Mouse (Mus musculus): Measurements from ENCODE around the gene Dmrt3.
A peak's percentile ranks its signal among the peaks of the same experiment; 100 is the strongest.

Gene Dmrt3

DNA sequence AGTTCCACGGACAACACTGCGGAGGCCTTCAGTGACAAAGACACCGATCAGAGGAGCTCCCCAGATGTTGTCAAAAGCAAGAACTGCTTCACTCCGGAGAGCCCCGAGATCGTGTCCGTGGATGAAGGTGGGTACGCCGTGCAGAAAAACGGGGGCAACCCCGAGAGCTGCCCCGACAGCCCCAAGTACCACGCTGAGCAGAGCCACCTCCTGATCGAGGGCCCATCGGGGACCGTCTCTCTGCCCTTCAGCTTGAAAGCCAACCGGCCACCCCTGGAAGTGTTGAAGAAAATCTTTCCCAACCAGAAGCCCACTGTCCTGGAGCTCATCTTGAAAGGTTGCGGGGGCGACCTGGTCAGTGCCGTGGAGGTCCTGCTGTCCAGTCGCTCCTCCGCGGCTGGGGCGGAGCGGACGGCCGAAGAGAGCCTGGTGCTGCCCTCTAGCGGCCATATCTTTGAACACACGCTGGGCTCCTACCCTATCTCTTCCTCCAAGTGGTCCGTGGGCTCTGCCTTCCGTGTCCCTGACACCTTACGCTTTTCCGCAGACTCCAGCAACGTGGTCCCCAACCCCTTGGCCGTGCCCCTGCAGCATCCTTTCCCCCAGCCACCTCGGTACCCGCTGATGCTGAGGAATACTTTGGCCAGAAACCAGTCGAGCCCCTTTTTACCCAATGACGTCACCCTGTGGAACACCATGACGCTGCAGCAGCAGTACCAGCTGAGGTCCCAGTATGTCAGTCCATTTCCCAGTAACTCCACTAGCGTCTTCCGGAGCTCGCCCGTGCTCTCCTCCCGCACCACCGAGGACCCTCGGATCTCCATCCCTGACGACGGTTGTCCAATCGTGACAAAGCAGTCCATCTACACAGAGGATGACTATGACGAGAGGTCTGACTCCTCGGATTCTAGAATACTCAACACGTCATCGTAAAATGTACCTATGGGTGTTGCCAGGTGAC is 12.5 kb downstream of the Dmrt3 start:
- peak; percentile 57 for DNase-seq (ENCODE audit: low read depth, low spot score)

DNA sequence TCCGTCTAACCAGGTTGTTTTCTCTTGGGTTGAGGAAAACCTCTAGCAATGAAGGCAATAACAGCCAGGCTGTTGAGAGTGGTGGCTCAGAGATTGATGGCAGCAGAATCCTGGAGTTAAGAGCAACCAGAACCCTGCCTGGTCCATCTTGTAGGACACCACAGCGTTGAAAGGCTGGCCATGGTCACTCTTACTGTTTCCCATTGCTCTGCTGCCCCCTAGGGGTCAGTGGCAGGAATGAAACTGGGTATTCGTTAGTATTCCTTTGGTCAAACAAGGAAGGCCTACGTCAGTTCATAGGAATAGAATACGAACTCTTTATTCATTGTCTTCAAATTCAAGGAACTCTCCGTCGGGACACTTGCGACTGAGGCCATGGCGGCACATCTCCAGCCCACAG is 18.4 kb downstream of the Dmrt3 start:
- DNase-seq (ENCODE audit: low read depth, low spot score), result peak; percentile 64

DNA sequence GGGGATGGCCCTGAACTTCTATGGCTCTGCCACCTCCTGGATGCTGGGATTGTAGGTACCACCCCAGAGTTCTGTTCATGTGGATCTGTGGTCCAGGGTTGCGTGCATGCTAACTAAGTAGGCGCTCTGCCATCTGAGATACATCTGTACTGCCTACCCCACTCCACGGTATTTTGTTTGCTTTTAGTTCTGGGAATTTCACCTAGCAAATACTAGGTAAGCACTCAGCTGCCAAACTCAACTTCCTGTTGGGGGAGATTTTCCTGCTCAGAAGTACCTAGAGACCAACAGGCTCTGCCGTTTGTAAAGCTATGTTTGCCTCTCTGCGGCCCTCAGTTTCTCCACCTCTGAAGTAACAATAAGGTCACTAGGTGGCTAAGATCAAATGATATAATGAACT is 25.0 kb downstream of the Dmrt3 start:
- DNase-seq (ENCODE audit: low read depth, low spot score), result no peak

DNA sequence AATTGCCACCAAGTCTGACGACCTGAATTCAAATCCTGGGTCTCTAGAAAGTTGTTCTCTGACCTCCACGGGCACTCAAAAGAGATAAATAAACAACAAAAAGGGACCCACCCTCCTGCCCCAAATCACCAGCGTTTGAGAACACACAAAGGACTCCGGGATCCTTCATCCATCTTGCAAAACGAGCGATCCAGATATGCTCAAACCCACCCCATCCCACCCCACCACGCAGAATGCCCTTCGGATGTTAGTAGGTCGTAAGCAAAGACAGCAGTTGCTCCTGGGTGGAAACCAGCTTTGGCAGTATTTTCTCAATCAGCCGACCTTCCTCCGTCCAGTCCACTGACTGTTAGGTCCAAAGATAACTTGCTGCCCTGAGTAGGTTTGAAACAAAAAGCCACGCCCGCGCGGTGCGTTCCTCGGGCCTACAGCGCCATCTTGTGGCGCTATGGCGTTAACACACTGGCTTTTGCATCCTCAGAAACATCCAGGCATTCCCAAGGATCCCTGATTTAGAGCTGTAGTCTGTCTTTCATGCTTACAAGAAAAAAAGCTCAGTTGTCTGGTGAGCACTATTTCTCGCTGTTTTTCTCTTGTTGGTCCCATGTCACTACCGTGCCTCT is 25.6 kb downstream of the Dmrt3 start:
- peak; percentile 82 for DNase-seq (ENCODE audit: low read depth, low spot score)

DNA sequence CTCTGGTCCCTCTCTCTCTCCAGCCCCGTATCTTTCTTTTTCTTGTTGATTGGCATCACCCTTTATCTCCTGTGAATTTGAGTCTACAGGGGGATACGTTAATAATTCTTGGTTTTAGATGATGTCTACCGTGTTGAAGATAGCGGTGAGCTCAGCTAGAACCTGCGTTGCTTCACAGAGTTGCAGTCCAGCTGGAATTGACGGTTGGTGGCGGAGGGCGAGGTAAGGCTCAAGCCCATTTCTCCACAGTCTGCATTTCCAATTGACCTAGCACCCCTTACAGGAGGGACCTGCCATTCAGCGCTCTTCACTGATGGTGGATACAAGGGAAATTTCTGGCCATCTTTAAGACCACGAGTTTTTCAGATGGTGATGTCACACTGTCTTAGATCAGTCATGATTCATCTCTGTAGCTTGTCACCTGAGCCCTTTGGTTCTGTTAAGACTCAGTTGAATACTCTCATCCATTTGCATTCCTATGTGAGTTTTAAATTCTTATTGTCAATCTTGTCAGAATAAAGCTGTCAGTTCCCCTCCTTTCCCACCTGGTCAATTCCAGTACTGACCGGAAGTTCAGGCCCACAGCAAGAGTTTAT is 28.8 kb downstream of the Dmrt3 start:
- DNase-seq (ENCODE audit: low read depth, low spot score), result no peak

DNA sequence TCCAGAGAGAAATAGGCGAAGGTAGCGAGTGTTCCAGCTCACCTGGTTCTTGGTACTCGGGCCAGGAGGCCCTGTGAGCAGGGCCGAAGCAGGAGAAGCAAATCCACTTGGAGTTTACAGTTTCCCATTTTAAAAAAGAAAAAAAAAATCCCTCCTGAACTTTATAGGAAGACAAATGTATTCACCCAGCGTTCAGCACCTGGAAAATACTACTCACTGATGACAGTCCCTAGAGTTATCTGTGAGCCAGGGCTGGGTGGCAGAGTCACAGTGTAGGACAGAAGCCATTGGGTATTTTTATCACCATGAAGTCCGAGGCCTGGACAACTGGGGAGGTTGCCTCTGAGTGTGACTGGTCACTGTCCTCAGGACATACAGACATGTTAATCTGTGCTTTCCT is 31.7 kb downstream of the Dmrt3 start:
- DNase-seq (ENCODE audit: low read depth, low spot score), result no peak

DNA sequence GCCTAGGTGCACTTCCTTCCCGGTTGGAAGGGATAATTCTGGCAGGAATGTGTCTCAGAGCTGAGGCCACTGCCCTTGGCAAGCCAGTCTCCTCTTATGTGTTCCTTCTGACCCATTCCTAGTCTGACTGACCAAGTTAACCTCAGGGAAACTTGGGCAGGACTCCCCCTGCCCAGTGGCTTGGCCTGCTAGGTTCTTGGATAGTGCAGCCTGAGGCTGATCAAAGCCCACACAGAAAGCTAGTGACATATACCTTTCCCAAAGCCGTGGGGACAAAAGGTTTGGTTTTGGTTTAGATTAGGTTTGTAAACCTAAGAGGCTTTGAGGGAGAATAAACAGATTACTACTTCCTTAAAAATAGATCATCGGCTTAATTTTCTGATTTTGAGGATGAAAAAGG is 37.0 kb downstream of the Dmrt3 start:
- DNase-seq (ENCODE audit: low read depth, low spot score), result no peak

DNA sequence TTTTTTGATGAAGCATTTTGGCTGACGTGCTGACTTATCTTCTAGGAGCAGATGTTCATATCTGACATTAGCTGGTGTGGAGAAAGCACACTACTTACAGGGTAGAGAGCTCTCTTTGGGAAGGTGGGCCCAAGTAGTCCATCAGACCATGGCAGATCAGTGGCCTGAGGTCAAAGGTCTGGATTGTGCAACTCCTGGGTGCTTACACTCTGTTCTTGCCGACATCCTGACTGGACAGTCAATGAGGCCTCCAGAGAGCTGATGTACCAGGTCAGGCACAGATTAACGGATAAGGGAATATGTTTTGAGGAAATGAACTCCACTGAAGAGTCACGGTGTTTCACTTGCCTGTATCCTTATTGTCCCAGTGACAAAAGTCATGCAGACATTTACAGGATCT is 38.6 kb downstream of the Dmrt3 start:
- DNase-seq (ENCODE audit: low read depth, low spot score), result no peak

DNA sequence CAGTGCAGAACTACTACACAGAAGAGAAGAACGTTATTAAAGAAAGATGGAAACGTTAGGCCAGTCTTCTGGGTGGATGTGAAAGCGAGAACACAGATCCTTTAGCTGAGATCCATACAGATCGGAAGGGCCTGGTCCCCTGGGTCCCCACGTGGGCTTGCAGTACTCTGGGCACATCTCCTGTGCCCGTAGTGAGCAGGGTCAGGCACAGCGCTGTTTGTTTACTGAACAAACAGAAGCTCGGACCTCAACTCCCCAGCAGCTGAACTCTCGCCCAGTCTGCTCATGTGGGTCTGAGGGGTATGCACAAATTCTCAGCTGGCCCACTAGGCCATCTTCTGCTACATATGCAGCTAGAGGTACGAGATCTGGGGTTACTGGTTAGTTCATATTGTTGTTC is 40.4 kb downstream of the Dmrt3 start:
- DNase-seq (ENCODE audit: low read depth, low spot score), result no peak

DNA sequence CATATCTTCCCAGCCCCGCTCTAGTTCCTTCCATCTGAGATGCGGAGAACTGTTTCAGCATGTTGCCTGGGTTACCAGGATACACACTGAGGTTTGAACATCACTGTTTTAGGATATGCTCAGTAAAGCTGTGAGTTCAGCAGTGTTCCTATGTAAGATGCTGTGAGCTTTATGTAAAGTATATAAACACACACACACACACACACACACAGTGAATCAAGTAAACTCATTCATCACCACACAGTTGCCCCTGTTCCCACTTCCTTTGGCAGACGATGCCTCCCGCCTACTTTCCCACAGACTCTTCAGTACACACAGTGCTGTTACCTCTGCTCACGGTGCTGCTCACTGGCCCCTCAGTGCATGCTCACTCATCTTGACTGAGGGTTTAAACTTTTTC is 42.5 kb downstream of the Dmrt3 start:
- DNase-seq (ENCODE audit: low read depth, low spot score), result no peak

DNA sequence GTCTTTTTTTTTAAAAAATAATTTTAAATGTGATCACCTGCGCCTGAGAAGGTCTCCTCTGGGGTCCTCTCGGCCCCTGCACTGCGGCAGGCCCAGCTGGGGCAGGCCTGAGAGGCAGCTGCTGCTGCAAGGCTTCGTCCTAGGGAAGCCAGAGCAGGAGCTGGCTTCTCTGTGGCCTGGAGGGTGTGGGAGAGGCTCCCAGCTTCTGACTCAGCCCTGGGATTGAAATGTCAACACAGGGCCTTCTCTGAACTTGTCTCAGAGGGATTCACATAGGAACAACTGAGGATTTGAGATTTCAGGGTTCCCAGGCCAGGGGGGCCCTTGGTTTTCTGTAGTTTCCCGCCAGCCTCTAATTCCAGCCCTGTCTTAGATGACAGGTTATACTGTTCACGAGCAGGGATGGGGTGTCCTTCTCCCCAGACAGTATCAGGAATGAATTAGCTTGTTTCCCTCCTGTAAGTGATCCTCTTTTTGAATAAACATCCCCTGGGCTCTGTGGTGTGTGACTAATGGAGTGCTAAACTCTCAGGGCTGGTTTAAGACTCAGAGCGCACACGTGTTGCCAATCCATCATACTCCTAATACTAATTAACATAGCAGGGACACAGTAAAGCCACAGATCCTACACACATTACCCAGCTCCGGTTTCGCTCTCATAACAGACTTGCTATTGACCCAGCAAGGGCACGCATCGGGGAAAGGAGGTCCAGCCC is 44.1 kb downstream of the Dmrt3 start:
- no peak for DNase-seq (ENCODE audit: low read depth, low spot score)

DNA sequence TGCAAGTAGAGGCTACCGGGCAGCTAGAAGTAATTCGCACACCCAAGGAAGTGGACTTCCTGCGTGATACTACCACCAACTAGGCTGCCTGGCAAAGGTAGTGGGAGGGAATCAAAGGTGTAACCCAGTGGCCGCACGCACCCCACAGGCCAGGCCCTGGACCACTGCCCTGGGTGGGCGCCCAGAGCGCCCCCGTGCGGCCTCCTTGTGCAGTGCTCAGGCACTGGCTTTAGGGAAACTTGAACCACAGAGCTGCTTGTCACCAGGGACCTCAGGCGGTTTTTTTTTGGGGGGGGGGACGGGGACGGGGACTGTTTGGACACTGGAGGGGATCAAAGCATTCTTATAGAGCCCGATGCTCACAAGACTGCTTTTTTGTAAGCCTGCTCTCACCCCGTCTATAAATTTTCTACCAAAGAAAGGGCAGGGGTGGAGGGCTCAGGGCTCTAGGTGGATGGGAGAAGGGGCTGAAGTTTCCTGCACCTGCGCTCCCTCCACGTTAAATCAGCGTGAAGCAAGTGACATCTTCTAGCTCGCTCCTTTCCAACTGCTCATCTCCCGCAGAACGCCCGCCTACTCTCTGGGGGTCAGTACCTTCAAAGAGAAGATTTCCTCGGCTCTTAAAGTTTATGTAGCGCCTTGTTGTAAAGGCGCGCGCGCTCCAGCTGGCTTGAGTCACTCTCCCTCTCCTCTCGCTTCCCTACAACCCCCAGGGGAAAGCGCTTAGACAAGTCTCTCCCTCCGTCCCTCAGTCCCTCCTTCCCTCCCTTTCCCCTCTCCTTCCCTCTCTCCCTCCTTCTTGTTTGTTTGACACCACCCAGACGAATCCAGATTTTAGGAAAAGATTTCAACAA is 55.6 kb downstream of the Dmrt3 start:
- no peak for DNase-seq (ENCODE audit: low read depth, low spot score)

DNA sequence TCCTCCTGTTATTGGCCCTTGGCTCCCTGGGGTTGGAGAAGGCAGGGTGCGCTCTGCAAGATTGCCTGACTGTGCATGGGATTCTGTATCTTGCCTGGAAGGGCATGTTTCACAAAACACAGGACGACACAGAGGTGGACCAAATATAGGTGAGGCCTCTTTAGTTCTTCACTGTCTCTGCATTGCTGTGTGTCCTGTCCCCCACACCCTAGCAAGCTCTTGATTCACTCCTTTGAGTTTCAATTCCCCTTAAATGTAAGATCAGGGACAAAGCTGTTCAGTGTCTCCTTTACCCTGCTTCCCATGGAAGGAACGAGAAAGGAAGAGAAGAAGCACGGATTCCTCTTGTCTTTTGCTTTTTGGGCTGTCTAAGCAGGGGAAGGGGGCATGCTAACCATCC is 57.7 kb downstream of the Dmrt3 start:
- no peak for DNase-seq (ENCODE audit: low read depth, low spot score)

DNA sequence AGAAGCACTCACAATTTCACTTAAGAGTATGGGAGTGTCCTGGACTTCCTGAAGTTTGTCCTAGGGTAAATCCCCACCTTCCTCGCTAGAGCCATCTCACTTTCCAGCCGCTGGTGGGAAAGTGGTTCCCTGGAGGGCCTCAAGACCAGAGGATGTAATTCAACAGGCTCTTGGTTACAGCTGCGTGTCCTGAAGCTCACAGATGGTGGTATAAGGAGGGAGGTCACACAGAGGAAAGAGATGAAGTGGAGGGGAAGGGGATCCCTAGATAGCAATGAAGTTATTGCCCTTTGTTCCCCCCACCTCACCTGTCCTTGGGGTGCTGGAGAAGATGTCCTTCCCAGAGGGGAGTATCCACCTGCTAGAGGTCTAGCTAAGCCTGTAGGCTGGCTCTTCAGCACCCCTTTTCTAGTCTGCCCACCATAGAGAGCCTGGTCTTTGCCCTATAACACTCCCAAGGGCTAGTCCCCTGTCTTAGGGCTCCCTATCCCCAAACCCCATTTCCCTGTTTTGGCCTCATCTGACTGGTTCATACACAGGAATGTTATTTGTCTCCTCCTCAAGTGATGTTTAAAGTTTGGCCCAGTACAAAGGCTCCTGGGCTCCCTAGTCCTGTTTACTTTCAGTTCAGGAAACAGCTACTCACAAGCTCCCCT is 59.6 kb downstream of the Dmrt3 start:
- no peak for DNase-seq (ENCODE audit: low read depth, low spot score)

DNA sequence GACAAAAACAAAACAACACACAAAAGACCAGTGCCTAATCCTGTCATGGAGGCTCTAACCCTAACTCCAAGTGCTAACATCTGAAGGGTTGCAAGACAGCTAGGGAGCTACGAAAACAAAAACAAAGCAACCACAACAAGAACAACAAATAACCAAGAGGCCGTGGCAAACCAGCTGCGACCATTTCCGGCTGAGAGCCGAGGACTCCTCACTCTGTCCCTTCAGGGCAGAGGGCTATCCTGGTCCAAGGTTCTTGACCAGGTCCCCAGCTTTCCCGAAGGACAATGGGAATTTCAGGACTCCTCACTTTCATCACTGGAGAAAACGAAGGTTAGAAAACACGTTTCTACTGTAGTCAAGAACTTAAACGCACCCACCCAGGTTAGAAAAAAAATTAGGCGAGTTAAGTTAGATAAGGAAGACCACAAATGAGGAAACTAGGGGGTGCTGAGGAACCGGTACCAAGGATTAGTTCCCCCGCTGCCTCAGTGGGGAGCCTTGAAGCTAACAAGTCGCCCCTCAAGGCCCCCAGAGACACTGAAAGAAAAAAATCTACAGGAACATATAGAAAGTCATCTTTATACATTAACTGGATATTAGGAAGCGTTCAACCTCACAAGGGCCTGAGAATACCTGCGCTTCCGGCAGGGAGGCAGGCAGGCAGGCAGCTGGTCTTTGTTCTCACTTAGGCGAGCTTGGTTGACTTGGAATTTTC is 60.6 kb downstream of the Dmrt3 start:
- DNase-seq (ENCODE audit: low read depth, low spot score), result no peak

DNA sequence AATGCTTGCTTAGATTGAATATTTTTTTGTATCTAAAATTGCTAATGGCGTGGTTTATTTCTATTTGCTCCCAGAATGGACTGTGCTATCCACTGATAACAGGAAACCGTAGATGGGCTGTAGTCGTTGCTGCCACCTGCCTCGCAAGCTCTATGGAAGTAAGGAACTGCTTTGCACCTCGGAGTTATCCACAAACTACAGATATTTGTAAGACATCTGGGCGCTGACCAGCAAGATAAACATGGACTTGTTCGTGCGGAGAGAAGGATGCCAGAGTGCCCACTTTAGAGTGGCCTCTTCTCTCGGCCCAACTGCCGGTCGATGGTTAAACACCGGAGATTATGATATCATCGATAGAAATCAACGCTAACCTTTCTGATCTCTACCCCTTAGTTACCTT is 61.6 kb downstream of the Dmrt3 start:
- no peak for DNase-seq (ENCODE audit: low read depth, low spot score)

DNA sequence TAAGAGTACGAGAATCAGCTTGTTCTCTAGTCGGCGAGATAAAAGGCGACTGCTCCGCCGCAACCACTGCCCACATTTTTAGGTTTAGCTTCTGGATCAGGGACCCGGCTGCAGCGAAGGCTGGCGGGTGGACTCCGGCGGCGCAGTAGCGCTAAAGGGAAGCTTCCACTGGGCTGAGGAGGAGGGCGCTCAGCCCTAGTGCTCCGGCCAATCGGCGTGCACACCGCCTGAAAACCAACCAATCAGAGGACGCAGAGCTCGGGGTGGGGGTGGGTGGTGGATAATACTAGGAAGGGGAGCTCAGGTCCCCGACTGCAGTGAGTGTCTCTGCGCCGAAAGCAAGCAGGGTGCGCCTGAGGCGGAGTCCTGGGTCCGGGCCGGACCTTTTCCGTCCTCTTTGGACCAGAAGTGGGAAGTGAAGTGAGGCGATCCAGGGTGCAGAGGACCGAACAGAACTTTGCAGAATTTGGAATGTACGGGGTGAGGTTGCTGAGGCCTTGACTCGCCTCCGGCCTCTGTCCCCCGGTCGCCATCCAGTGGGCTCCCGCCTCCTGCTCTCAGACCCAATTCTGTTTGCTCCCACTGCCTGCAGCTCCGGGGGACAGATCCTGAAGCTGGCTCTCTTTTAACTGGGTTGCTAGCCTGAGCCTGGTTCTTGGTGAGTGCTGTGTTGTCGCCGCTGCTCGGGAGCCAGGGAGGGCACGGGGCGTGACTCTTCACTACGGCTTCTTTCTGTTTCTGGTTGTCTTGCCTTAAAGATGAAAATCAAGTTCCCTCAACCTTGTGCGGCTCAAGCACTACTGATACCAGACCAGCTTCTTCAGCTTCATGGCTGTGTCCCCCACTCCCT is 62.2 kb downstream of the Dmrt3 start, which contains the start of gene Dmrt2:
Dmrt2 (plus strand) TSS at position 311 of the 850 bp plus-strand sequence.
- DNase-seq (ENCODE audit: low read depth, low spot score), result peak; percentile 88
